Mouse (Mus musculus) intestine, embryonic 16.5 days (tissue): Measurements from ENCODE around the gene Eogt. TPM values are rescaled to one million over a fixed set of nuclear protein-coding genes. Genes with fewer than 3 reads are reported as not detected.

Experiments
- ATAC-seq: fragments of 200-750 bp; cut with Nextera tagmentation; 2 replicates; pipeline ENCODE4 v1.8.0; 2017; ENCODE audit warnings: moderate TSS enrichment, moderate library complexity
- H3K27ac ChIP-seq: fragments of 300-500 bp; sonication (generic); 2 replicates; pipeline ENCODE4 v1.5.1; 2014; ENCODE audit warnings: mild to moderate bottlenecking, low read length
- H3K27me3 ChIP-seq: fragments of 300-500 bp; sonication (generic); replicated peaks from 2 replicates; pipeline ENCODE4 v1.6.1; 2014; ENCODE audit warnings: low read length, control low read depth, mixed read lengths; ENCODE audit not compliant: control insufficient read depth, insufficient read depth
- H3K36me3 ChIP-seq: fragments of 300-500 bp; sonication (generic); 2 replicates; pipeline ENCODE4 v1.6.1; 2014; ENCODE audit warnings: low read length, control low read depth; ENCODE audit not compliant: control insufficient read depth, insufficient read depth
- H3K4me1 ChIP-seq: fragments of 300-500 bp; sonication (generic); 2 replicates; pipeline ENCODE4 v1.6.1; 2014; ENCODE audit warnings: low read length, control low read depth, mixed read lengths; ENCODE audit not compliant: control insufficient read depth, insufficient read depth
- H3K4me2 ChIP-seq: fragments of 300-500 bp; sonication (generic); 2 replicates; pipeline ENCODE4 v1.6.1; 2014; ENCODE audit warnings: low read depth, low read length, control low read depth
- H3K4me3 ChIP-seq: fragments of 300-500 bp; sonication (generic); 2 replicates; pipeline ENCODE4 v1.5.1; 2014; ENCODE audit warnings: mild to moderate bottlenecking, low read length
- H3K9ac ChIP-seq: fragments of 300-500 bp; sonication (generic); 2 replicates; pipeline ENCODE4 v1.6.1; 2014; ENCODE audit warnings: low read depth, low read length
- H3K9me3 ChIP-seq: fragments of 300-500 bp; sonication (generic); 2 replicates; pipeline ENCODE4 v1.6.1; 2016; ENCODE audit warnings: low read length, control low read depth; ENCODE audit not compliant: control insufficient read depth
- WGBS: fragments of 180-500 bp; shearing (Covaris S2); extraction: QIAGEN DNeasy Blood & Tissue Kit; methylation state at CpG from one replicate; pipeline ENCODE4 v1.1.7; 2014; 5-methylcytosine and 5-hydroxymethylcytosine counted together
- polyA plus RNA-seq: library from polyadenylated mRNA; unstranded; fragments of >200 nt; fragmentation: Nextera tagmentation; extraction: Ambion mirVana; gene quantifications from 2 replicates; pipeline ENCODE4 v1.2.1, GENCODE M21; 2015

Eogt gene
- polyA plus RNA-seq, 1 experiment from 2014 or later: 6.7 TPM

DNA sequence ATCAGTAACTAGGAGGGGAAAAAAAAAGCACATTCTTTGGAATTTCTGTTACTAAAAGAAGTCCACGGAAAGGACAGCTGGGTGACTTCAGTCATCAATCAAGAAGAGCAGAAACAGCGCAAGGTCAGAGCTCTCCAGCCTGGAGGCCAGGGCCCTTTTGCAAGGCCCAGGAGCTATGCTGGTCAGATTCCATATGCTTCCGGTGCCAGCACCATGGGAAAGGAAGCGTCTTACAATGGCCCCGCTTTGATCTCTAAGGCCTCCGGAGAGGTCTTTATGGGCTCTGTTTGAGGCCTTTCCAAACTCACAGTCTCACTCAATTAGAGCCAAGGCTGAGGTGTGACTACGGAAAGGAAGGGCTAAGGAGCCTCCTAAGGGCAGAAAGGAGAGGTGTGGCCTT lies 4.6 kb downstream of the Eogt start:
- WGBS: 36% methylated on average over 7 of the region's 7 CpGs
- Histone ChIP-seq H3K4me1 (peaks cover 17% of the 10 kb centered on the region), H3K9me3 (no peaks in the 10 kb centered on the region), H3K4me3 (no peak overlapping the region), H3K27me3 (no peaks in the 10 kb centered on the region), H3K4me2 (no peak overlapping the region), H3K9ac (no peak overlapping the region), H3K27ac (no peak overlapping the region), H3K36me3 (no peaks in the 10 kb centered on the region)
- ATAC-seq: no peak

DNA sequence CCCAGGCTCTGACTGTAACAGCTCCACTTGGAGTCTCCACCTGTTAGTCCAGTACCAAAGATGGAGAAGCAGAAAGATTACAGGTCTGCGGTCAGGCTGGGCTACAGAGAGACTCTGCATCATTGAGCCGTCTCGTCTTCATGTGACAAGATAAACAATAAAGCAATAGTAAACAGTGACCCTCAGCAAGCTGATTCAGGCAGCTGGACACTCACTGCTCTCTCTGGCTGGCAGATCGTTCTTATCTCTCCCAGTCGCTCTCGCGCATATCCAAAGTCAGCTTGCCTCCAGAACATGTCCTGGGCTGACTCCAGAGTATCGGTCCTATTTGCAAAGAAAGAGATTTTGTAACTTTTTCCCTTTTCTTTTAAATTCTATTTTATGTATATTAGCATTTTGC lies 6.4 kb downstream of the Eogt start:
- H3K4me1 ChIP-seq: 0 out of 2 replicates have a peak, but pooled peaks cover 8% of the 10 kb centered on the region

DNA sequence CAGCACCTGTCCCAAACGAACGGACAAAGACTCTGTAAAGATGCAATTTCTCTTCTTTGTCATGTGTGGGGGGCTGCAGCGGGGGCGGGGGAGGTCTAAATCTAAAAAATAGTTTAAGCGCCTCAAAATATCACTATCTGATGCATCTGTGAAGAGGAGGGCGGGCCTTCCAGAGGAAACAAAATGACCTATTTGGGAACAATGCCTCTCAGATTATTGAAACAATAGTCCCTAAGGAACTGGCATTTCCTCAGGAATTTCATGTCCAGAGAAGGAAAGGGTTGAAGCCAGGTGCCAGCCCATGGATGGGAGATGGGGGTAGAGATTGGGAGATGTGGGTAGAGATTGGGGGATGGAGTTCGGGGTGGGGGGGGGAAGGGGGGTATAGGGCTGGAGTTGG lies 7.2 kb downstream of the Eogt start:
- Histone ChIP-seq H3K36me3 (no peaks in the 10 kb centered on the region), H3K4me3 (no peak overlapping the region), H3K27me3 (no peaks in the 10 kb centered on the region), H3K4me2 (no peak overlapping the region), H3K4me1 (0 out of 2 replicates have a peak, but pooled peaks cover 6% of the 10 kb centered on the region), H3K27ac (no peak overlapping the region), H3K9ac (no peak overlapping the region), H3K9me3 (no peaks in the 10 kb centered on the region)
- WGBS: 78% methylated on average over 7 of the region's 7 CpGs
- ATAC-seq: no peak

More for the DNA sequence above, 6.4 kb downstream of the Eogt start:
- Histone ChIP-seq H3K27me3 (no peaks in the 10 kb centered on the region), H3K4me2 (no peak overlapping the region), H3K4me3 (no peak overlapping the region), H3K9ac (no peak overlapping the region), H3K27ac (no peak overlapping the region), H3K9me3 (no peaks in the 10 kb centered on the region), H3K36me3 (no peaks in the 10 kb centered on the region)
- no peak for ATAC-seq
- 65% methylated on average over 8 of the region's 8 CpGs for WGBS

- H3K27ac ChIP-seq: no peak overlapping the region
- no peak for ATAC-seq
- no peak overlapping the region for H3K4me3 ChIP-seq
- no peaks in the 10 kb centered on the region for H3K36me3 ChIP-seq
- WGBS: 77% methylated on average over 5 of the region's 5 CpGs
- no peaks in the 10 kb centered on the region for H3K9me3 ChIP-seq
- H3K4me2 ChIP-seq: no peak overlapping the region
- no peaks in the 10 kb centered on the region for H3K27me3 ChIP-seq
- H3K4me1 ChIP-seq: no peaks in the 10 kb centered on the region
- no peak overlapping the region for H3K9ac ChIP-seq
Observed at GRCm38 (mm10) chr6:97132707-97133303, 16.2 kb downstream of the Eogt start.

GRCm38 (mm10) chr6:97131808-97132207 lies 17.2 kb downstream of the Eogt start:
- 28% methylated on average over 4 of the region's 4 CpGs for WGBS
- Histone ChIP-seq H3K4me1 (no peaks in the 10 kb centered on the region), H3K4me3 (no peak overlapping the region)

GRCm38 (mm10) chr6:97130979-97131378 lies 18.0 kb downstream of the Eogt start:
- no peaks in the 10 kb centered on the region for H3K9me3 ChIP-seq
- no peak overlapping the region for H3K4me2 ChIP-seq
- no peak for ATAC-seq
- no peaks in the 10 kb centered on the region for H3K4me1 ChIP-seq
- no peak overlapping the region for H3K4me3 ChIP-seq
- H3K9ac ChIP-seq: no peak overlapping the region
- no peaks in the 10 kb centered on the region for H3K36me3 ChIP-seq
- no peaks in the 10 kb centered on the region for H3K27me3 ChIP-seq
- no peak overlapping the region for H3K27ac ChIP-seq
- 69% methylated on average over 5 of the region's 5 CpGs for WGBS

More at GRCm38 (mm10) chr6:97131808-97132207, 17.2 kb downstream of the Eogt start:
- Histone ChIP-seq H3K9me3 (no peaks in the 10 kb centered on the region), H3K36me3 (no peaks in the 10 kb centered on the region), H3K9ac (no peak overlapping the region), H3K27ac (no peak overlapping the region), H3K4me2 (no peak overlapping the region), H3K27me3 (no peaks in the 10 kb centered on the region)
- ATAC-seq: no peak

- Histone ChIP-seq H3K4me1 (0 out of 2 replicates have a peak, but pooled peaks cover 2% of the 10 kb centered on the region), H3K27me3 (no peaks in the 10 kb centered on the region), H3K27ac (0 out of 2 replicates have a peak overlapping the region, but pooled peaks have one; percentile 11), H3K4me3 (no peak overlapping the region), H3K9ac (no peak overlapping the region), H3K36me3 (no peaks in the 10 kb centered on the region), H3K4me2 (no peak overlapping the region), H3K9me3 (no peaks in the 10 kb centered on the region)
- ATAC-seq: peak; percentile 91
- WGBS: 53% methylated on average over 10 of the region's 10 CpGs
Observed at GRCm38 (mm10) chr6:97124336-97125010, 24.5 kb downstream of the Eogt start.

DNA sequence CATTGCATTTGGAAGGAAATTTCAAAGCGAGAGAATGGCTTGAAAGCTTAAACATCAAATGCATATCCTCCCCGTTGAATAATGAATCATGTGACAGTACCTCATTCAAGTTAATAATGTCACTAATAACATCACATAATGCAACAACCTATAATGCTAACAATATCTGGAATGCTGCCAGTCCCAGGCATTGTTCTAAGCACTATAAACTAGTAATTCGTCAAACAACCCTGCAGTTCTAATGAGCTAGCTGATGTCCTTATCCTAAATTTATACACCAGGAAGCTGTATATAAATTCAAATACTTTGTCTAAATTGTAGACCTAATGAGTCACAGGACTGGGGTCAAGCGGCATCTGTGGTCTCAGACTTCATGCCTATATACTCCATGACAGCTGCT lies 28.1 kb downstream of the Eogt start:
- H3K27ac ChIP-seq: no peak overlapping the region
- no peak overlapping the region for H3K4me2 ChIP-seq
- no peak overlapping the region for H3K9ac ChIP-seq
- ATAC-seq: no peak
- WGBS: 70% methylated on average over 4 of the region's 4 CpGs
- no peaks in the 10 kb centered on the region for H3K9me3 ChIP-seq
- H3K27me3 ChIP-seq: no peaks in the 10 kb centered on the region
- H3K36me3 ChIP-seq: no peaks in the 10 kb centered on the region
- H3K4me3 ChIP-seq: no peak overlapping the region
- 0 out of 2 replicates have a peak, but pooled peaks cover 2% of the 10 kb centered on the region for H3K4me1 ChIP-seq

DNA sequence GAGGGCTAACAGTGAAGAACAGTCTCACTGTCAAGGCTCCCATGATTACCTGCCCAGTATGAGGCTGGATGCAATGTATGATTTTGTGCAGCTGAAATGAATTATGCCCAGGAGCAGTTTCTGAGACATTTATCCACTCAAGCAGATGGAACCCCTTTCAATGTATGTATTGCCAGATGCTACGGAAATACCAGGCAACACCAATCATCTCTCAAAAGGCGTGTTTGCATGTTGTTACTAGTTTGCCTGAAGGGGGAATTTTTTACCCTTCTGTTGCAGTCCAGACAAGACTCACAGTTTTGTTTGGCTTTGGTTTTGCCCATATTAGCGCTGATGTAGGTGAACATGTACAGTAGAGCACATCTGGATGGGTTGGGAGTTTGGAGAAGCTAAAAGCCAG lies 30.7 kb downstream of the Eogt start:
- Histone ChIP-seq H3K9ac (no peak overlapping the region), H3K27me3 (no peaks in the 10 kb centered on the region), H3K4me1 (no peaks in the 10 kb centered on the region), H3K4me3 (no peak overlapping the region), H3K9me3 (no peaks in the 10 kb centered on the region), H3K27ac (no peak overlapping the region), H3K4me2 (no peak overlapping the region), H3K36me3 (no peaks in the 10 kb centered on the region)
- no peak for ATAC-seq
- 86% methylated on average over 3 of the region's 3 CpGs for WGBS
